Mouse (Mus musculus): ENCODE data around the gene Osbpl3.

- TF ChIP-seq CTCF (IDR thresholded peaks at IDR 0.05; ENCODE audit: insufficient read depth, low read length) (no peak), POLR2A (IDR thresholded peaks at IDR 0.05; ENCODE audit: borderline replicate concordance, extremely low read depth, low read depth, low read length) (no peak)
These were observed 8.9 kb upstream of the Osbpl3 start for GRCm38 (mm10) chr6:50464690-50465485.

All from lung, adult 2 months (tissue).